Mouse (Mus musculus) thymus, postnatal 0 days (tissue): ENCODE data around the gene Tldc2. TPM values are rescaled to one million over a fixed set of nuclear protein-coding genes. Genes with fewer than 3 reads are reported as not detected.
A peak's percentile ranks its signal among the peaks of the same experiment; 100 is the strongest.

Experiments
- DNase-seq: peaks from one replicate; pipeline ENCODE4 v3.0.0-alpha.2; 2015; ENCODE audit warnings: low spot score
- polyA plus RNA-seq: library from polyadenylated mRNA; unstranded; fragments of >200 nt; fragmentation: Nextera tagmentation; extraction: Ambion mirVana; gene quantifications from 2 replicates; pipeline ENCODE4 v1.2.1, GENCODE M21; 2015

The Tldc2 gene
- polyA plus RNA-seq, 1 experiment from 2014 or later: not detected

- DNase-seq: peak; percentile 65
These were observed 34.9 kb downstream of the Tldc2 start for GRCm38 (mm10) chr2:157121766-157122165.

GRCm38 (mm10) chr2:157125246-157125645 lies 38.4 kb downstream of the Tldc2 start:
- DNase-seq: no peak

- no peak for DNase-seq
These were observed 40.5 kb downstream of the Tldc2 start for GRCm38 (mm10) chr2:157127370-157127769.

DNA sequence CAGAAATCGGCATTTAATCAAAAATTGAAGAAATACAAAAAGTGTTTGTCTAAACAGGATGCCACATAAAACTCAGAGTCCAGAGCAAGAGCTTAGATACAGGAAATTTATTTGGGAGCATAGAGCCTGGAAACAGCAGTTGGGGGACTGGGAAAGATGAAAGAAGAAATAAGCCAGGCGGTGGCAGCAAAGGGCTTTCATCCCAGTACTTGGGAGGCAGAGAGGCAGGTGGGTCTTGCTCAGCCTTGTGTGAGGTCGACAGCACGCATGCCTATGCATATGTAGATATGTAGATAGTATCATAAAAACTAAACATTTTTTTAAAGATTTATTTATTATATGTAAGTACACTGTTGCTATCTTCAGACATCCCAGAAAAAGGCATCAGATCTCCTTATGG lies 41.2 kb downstream of the Tldc2 start:
- no peak for DNase-seq

GRCm38 (mm10) chr2:157129096-157129495 lies 42.2 kb downstream of the Tldc2 start:
- DNase-seq: no peak

DNA sequence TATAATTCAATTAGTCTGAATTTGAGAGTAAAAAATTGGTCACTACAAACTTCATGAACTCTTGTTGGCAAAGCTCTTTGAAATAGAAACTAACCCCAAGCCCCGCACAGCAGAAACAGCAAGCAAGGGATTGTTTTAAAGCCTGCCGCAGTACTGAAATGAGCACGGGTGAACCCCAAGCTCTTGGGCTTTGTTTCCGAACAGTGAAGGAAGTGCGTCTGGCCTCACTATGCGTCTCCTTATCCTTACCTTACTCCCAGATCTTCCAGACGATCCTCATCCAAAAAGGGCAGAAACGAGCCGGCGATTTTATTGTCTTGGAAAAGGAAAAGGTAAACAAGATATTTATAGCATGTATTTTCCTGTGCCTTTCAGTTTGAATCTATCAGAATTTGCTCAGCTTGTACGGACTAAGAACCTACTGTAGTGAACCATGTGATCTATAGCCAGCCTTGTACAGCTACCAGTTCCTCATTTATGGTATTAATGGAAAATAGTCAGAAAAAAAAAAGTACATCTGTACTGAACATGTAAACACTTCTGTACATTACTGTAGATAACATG lies 42.8 kb downstream of the Tldc2 start:
- DNase-seq: no peak

DNA sequence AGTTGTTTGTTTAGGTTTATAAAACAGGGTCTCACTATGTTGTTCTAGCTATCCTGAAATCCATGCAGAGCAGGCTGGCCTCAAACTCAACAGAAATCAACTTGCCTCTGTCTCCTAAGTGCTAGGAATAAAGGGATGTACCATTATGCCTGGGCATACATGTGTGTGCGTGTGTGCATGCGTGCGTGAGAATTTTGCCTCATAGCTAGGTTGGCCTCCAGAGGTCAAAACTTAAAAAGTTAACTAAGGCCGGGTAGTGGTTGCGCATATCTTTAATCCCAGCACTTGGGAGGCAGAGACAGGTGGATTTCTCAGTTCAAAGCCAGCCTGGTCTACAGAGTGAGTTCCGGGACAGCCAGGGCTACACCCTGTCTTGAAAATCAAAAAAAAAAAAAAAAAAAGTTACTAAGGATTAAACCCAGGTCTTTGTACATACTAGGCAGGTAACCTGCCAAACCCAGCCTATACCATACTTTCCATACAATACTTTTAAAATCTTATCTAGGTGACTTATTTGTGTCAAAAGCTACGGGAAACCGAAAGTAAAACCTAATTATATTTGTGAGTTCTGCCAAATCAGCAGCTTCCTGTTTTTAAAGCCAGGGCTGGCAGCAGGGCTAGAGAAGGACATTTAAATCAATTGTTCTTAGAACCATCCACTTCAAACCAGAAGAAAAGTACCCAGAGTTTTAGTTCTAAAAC lies 44.1 kb downstream of the Tldc2 start:
- peak; percentile 29 for DNase-seq

- DNase-seq: no peak
These were observed 45.2 kb downstream of the Tldc2 start for GRCm38 (mm10) chr2:157132086-157132485.

GRCm38 (mm10) chr2:157132686-157133540 lies 46.1 kb downstream of the Tldc2 start:
- DNase-seq: no peak

DNA sequence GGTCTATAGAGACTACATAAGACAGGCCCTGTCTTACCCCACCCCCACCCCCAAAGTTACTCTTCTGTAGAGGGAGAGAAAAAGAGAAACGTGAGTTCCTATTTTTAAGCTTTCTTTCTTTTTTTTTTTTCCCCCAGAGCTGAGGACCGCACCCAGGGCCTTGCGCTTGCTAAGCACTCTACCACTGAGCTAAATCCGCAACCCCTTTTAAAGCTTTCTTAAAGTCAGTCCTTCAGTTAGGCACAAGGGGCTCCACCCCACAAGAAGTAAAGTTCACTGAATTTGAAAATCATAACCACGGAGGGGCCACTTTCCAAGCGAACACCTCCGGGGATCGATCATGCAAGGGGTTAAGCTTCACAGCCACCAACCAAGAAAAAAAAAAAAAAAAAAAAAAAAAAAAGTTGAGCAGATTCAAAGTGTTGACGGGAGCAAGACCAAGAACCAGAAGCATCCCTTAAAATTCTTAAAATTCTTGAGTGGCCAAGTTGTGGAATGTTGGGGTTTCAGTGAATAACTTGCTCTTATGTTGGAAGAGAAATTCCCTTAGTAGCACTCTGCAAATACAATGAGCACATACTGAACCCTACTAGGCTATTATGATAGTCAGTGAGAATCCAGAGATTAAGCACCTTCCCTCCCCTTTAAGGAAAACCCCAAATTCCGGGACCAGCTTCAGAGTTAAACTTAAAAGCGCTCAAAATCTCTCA lies 47.1 kb downstream of the Tldc2 start:
- no peak for DNase-seq

GRCm38 (mm10) chr2:157134479-157134931 lies 47.6 kb downstream of the Tldc2 start:
- DNase-seq: peak; percentile 28

- peak; percentile 47 for DNase-seq
These were observed 48.2 kb downstream of the Tldc2 start, which contains the start of gene Samhd1 for GRCm38 (mm10) chr2:157135014-157135413. Gene Samhd1, minus strand, starts transcription at chr2:157135265.

GRCm38 (mm10) chr2:157135529-157136120 lies 48.8 kb downstream of the Tldc2 start:
- no peak for DNase-seq

DNA sequence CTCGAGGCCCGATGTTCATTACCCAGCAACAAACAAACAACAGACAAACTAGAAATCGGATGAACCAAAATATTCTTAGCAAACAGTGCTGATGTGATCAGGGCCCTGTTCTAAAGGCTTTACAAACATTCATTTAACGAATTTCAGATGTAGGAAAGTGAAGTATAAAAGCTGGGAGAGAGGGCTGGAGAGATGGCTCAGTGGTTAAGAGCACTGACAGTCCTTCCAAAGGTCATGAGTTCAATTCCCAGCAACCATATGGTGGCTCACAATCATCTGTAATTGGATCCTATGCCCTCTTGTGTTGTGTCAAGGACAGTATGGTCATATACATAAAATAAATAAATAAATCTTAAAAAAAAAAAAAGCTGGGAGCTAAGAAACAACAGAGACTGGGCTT lies 49.3 kb downstream of the Tldc2 start:
- no peak for DNase-seq

GRCm38 (mm10) chr2:157136646-157137045 lies 49.8 kb downstream of the Tldc2 start:
- DNase-seq: no peak

- no peak for DNase-seq
These were observed 51.3 kb downstream of the Tldc2 start for GRCm38 (mm10) chr2:157137959-157138731.

- no peak for DNase-seq
These were observed 52.0 kb downstream of the Tldc2 start for GRCm38 (mm10) chr2:157138808-157139207.

- DNase-seq: no peak
These were observed 52.5 kb downstream of the Tldc2 start for GRCm38 (mm10) chr2:157139251-157139802.

- DNase-seq: no peak
These were observed 55.1 kb downstream of the Tldc2 start for GRCm38 (mm10) chr2:157141962-157142361.

DNA sequence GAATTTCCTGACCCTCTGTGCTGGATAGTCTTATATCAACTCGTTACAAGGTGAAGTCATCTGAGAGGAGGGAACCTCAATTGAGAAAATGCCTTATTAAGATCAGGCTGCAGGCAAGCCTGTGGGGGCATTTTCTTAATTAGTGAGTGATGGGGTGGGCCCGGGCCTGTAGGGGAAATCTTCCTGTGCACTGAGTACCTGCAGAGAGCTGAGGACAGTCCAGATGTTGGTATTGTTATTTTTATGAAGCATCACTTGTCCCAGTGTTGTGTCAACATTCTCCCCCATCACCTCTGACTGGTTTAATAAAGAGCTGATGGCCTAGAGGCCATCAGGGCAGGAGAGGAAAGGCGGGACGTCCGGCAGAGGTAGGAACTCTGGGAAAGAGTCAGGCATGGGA lies 57.3 kb downstream of the Tldc2 start:
- DNase-seq: no peak
